Mouse (Mus musculus) spleen, adult 2 months (tissue): ENCODE measurements around the gene Med13. TPM values are rescaled to one million over a fixed set of nuclear protein-coding genes. Genes with fewer than 3 reads are reported as not detected.

ENCODE experiments used
- DNase-seq, 2 experiments: peaks; one replicate each; pipeline versions ENCODE4 v3.0.0 to v3.0.0-alpha.2; 2012 to 2021; ENCODE audit warnings: low spot score in 2 of 2, low read depth in 1 of 2
- H3K27ac ChIP-seq: fragments of 200-500 bp; 2 replicates; pipeline ENCODE4 v1.5.1; 2012; ENCODE audit warnings: low read length, inconsistent platforms; ENCODE audit not compliant: insufficient read depth
- H3K27me3 ChIP-seq: fragments of 200-500 bp; 2 replicates; pipeline ENCODE4 v1.6.1; 2012; ENCODE audit warnings: mild to moderate bottlenecking, moderate library complexity, low read length, inconsistent platforms; ENCODE audit not compliant: control insufficient read depth, insufficient read depth
- H3K36me3 ChIP-seq: fragments of 200-500 bp; 2 replicates; pipeline ENCODE4 v1.6.1; 2012; ENCODE audit warnings: mild to moderate bottlenecking, low read length, inconsistent platforms; ENCODE audit not compliant: control insufficient read depth, insufficient read depth
- H3K4me1 ChIP-seq: fragments of 200-500 bp; 2 replicates; pipeline ENCODE4 v1.6.1; 2011; ENCODE audit warnings: inconsistent platforms; ENCODE audit not compliant: control insufficient read depth, insufficient read depth, insufficient read length
- H3K4me3 ChIP-seq: fragments of 200-500 bp; 2 replicates; pipeline ENCODE4 v1.5.1; 2011; ENCODE audit warnings: mild to moderate bottlenecking, inconsistent platforms; ENCODE audit not compliant: insufficient read depth, insufficient read length; ENCODE audit errors: extremely low read depth
- CTCF ChIP-seq: fragments of 200-500 bp; IDR thresholded peaks from 2 replicates; pipeline ENCODE4 v1.5.1; 2011; ENCODE audit warnings: mild to moderate bottlenecking, inconsistent platforms; ENCODE audit not compliant: insufficient read depth, insufficient read length, insufficient replicate concordance; ENCODE audit errors: extremely low read depth
- POLR2A ChIP-seq: fragments of 200-500 bp; IDR thresholded peaks from 2 replicates; pipeline ENCODE4 v1.6.1; 2011; ENCODE audit warnings: low read depth, low read length, inconsistent platforms
- WGBS: fragments of 180-500 bp; shearing (Covaris S2); methylation state at CpG from one replicate; pipeline ENCODE4 v1.1.7; 2018; 5-methylcytosine and 5-hydroxymethylcytosine counted together
- polyA plus RNA-seq: library from polyadenylated mRNA; depleted of rRNA; stranded (reverse); fragments of >200 nt; gene quantifications from 2 replicates; pipeline ENCODE4 v1.2.3, GENCODE M21; 2012

Gene Med13
- polyA plus RNA-seq, 1 experiment, result 23.2 TPM

DNA sequence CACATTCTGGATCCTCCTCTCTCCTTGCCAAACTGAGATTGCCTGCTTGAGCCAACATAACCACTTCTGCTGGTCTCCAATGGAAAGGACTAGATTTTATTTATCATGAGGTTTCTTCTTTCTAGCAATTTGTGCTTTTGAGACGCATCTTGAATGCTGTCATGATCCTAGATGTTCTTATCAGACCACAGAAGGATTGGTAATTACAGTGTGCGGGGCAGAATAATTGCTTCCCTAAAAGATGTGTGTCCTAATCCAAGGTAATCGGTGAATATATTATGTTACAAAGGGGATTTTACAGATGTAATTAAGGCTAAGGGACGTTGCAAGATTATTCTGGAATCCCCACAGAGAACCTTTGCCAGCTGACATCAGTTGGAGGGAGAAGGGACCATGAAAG lies 21.6 kb upstream of the Med13 start:
- H3K4me3 ChIP-seq, result no peak overlapping the region

DNA sequence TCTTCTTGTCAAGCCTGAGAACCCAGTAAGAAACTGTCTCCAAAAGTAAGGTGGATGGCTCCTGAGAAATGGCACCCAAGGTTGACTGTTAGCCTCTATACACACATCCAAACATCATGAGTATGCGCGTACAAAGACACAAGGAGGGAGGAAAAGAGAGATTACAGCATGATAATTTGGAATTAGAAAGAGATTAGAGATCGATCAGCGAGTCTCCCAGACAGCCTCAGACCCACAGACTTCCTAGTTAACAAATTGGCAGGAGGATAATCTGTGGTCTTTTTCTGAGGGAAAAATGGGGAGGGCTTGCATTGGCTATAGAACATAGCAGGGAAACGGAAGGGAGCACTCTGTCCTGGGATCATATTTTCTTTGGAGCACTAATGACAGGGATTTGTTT lies 20.4 kb upstream of the Med13 start:
- TF ChIP-seq POLR2A (no peak), CTCF (no peak)
- no peak for DNase-seq
- Histone ChIP-seq H3K4me1 (peaks cover 4% of the 10 kb centered on the region; the same call in 1 of the 2 replicates), H3K36me3 (no peaks in the 10 kb centered on the region), H3K4me3 (no peak overlapping the region), H3K27ac (no peak overlapping the region), H3K27me3 (no peaks in the 10 kb centered on the region)
- WGBS, result 94% methylated on average over 5 of the region's 5 CpGs

More for the DNA sequence above, 21.6 kb upstream of the Med13 start:
- WGBS, result 82% methylated on average over 4 of the region's 4 CpGs
- no peak overlapping the region for H3K27ac ChIP-seq
- H3K27me3 ChIP-seq, result no peaks in the 10 kb centered on the region
- DNase-seq, result no peak
- H3K4me1 ChIP-seq, result peaks cover 8% of the 10 kb centered on the region; the same call in 1 of the 2 replicates
- TF ChIP-seq CTCF, result no peak
- TF ChIP-seq POLR2A, result no peak
- H3K36me3 ChIP-seq, result no peaks in the 10 kb centered on the region

DNA sequence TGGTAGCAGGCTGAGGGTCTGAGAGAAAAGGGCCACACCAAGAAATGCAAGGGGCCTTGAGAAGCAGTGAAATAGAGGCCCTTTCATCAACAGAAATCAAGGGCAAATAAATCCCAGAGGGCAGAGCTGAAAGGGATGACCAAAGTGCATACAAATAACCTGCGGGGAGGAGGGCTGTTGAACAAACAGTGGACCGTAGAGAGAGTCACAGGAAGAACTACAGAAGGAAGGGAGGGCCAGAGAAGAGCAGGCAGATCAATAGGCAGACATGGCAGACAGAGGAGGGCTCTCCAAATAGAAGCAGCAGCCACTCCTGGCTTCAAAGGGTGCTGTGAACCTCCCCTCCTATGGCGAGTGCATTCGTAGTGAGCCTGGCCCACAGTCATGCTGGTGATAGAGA lies 19.3 kb upstream of the Med13 start:
- Histone ChIP-seq H3K27ac (no peak overlapping the region), H3K4me1 (peaks cover under 1% of the 10 kb centered on the region; the same call in 1 of the 2 replicates), H3K27me3 (no peaks in the 10 kb centered on the region), H3K36me3 (no peaks in the 10 kb centered on the region), H3K4me3 (no peak overlapping the region)
- TF ChIP-seq CTCF (no peak), POLR2A (no peak)
- WGBS, result 88% methylated on average over 4 of the region's 4 CpGs
- no peak for DNase-seq

DNA sequence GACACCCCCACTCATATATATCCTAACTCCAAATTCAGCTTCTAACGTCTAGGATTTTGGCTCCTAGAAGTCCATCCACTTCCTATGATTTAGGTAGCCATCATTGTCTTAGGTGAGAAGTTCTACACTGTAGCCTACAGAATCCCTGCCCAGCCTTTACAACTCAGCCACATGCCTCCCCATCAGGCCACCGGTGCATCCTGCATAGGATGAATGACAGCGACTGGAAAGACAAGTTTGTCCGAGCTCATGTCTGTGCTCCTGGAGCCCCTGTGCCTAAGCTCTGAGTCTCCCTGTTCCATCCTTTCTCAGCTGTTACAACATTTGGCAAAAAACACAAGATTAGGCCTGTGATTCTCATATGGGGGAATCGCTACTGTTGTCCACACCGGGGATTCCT lies 17.7 kb upstream of the Med13 start:
- H3K4me1 ChIP-seq, result peaks cover 3% of the 10 kb centered on the region; the same call in 1 of the 2 replicates
- no peak overlapping the region for H3K4me3 ChIP-seq
- WGBS, result 91% methylated on average over 6 of the region's 6 CpGs
- no peak overlapping the region for H3K27ac ChIP-seq
- no peaks in the 10 kb centered on the region for H3K36me3 ChIP-seq
- TF ChIP-seq CTCF (no peak), POLR2A (no peak)
- no peak for DNase-seq
- no peaks in the 10 kb centered on the region for H3K27me3 ChIP-seq

DNA sequence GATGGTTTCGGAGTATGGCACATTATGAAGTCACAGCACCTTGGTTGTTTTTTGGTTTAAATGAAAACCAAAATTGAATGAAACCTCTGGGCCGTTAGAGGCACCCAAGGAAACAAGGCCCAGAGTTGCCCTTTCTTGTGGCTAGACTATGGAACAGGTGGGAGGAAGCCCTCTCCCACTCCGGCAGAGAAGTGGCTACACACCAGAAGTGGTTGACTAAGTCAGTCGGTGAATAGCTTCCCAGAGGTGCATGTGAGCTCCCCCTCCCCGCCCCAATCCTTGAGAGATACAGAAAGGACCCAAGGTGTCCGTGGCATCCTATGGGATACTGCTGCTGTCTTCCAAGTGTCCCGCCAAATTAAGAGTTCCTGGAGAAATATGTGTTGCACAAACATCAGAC lies 13.9 kb upstream of the Med13 start:
- TF ChIP-seq CTCF (no peak), POLR2A (no peak)
- Histone ChIP-seq H3K27me3 (no peaks in the 10 kb centered on the region), H3K4me3 (no peak overlapping the region), H3K36me3 (no peaks in the 10 kb centered on the region), H3K27ac (no peak overlapping the region), H3K4me1 (peaks cover 8% of the 10 kb centered on the region; the same call in 1 of the 2 replicates)
- WGBS, result 41% methylated on average over 7 of the region's 7 CpGs
- DNase-seq, result no peak

DNA sequence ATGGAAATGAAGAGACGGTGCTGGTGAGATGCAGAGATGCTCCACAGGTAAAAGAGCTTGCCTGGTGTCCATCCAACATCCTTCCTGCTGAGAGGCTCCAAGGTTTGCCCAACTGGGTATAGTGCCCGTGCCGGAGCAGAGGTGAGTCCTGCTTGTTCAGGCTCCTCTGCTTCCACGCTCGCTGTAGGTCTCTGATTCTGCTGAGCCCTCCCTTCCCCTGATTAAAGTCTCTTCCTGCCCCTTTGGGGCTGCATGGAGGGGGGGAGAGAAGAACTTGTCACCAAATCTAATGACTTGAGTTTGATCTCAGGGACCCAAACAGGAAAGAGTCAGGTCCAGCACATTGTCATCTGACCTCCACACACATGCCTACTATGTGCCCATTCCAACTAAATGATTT lies 12.5 kb upstream of the Med13 start:
- no peaks in the 10 kb centered on the region for H3K36me3 ChIP-seq
- no peak overlapping the region for H3K4me3 ChIP-seq
- H3K27me3 ChIP-seq, result no peaks in the 10 kb centered on the region
- TF ChIP-seq POLR2A, result no peak
- no peak for TF ChIP-seq CTCF
- H3K27ac ChIP-seq, result no peak overlapping the region
- no peak for DNase-seq
- WGBS, result 75% methylated on average over 5 of the region's 5 CpGs
- peaks cover 8% of the 10 kb centered on the region; the same call in 1 of the 2 replicates for H3K4me1 ChIP-seq

DNA sequence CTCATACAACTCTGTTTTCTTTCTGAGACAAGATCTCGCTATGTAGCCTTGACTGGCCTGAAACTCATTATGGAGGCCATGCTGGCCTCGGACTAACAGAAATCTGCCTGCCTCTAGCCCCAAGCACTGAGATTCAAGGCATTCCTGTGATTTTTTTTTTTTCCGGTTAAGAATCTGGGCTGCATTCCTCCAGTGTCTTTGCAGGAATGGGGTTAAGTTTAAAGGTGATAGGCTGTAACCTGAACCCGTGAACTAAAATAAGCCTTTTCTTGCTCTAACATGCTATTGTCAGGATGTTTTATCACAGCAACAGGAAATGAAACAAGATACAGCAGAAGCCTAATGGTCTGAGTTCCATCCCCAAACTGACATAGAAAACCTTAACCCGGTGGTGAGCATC lies 11.6 kb upstream of the Med13 start:
- DNase-seq, result no peak
- 65% methylated on average over 5 of the region's 5 CpGs for WGBS
- Histone ChIP-seq H3K36me3 (no peaks in the 10 kb centered on the region), H3K27me3 (no peaks in the 10 kb centered on the region), H3K27ac (no peak overlapping the region), H3K4me3 (no peak overlapping the region), H3K4me1 (peaks cover 8% of the 10 kb centered on the region; the same call in 1 of the 2 replicates)
- TF ChIP-seq CTCF, result no peak
- TF ChIP-seq POLR2A, result no peak
